Mouse (Mus musculus): ENCODE measurements at regions not wholly inside any gene's neighbourhood (a gene's known extent, or its start where the extent isn't known, plus 50 kb on each side); places are given as distances from the start of the nearest gene placed in this dataset.

- Histone ChIP-seq H3K4me3 (no peak overlapping the region), H3K36me3 (no peaks in the 10 kb centered on the region), H3K27ac (no peak overlapping the region), H3K9ac (no peak overlapping the region), H3K9me3 (replicated peaks) (no peaks in the 10 kb centered on the region), H3K4me1 (peaks cover 5% of the 10 kb centered on the region), H3K27me3 (no peaks in the 10 kb centered on the region), H3K4me2 (replicated peaks) (no peak overlapping the region)
- 63% methylated on average over 18 of the region's 18 CpGs for WGBS
- ATAC-seq (ENCODE audit: low FRiP score): no peak
These were observed 111.6 kb upstream of the Frmd6 start for GRCm38 (mm10) chr12:70713499-70714280.

DNA sequence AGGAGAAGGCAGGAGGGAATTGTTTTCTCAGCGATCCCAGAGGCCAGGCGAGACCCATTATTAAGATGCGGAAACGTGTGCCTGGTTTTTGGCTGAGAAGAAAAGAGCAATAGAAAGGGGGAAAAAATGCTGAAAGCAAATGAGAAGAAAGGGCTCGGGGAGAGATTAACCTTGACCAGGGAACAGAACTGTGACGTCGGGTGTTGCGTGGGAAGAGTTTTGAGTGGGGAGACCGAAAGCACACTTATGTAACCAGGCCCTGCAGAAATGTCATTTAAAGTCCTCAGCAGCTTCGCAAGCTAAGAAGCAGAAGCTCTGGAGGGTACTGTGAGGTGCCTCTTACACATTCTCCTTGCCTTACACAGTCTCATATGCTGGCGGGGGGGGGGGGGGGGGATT, 111.0 kb upstream of the Frmd6 start:
- H3K9ac ChIP-seq: no peak overlapping the region
- ATAC-seq (ENCODE audit: low FRiP score): no peak
- no peak overlapping the region for H3K4me3 ChIP-seq
- WGBS: 40% methylated on average over 10 of the region's 11 CpGs
- no peaks in the 10 kb centered on the region for H3K36me3 ChIP-seq
- no peaks in the 10 kb centered on the region for H3K27me3 ChIP-seq
- no peaks in the 10 kb centered on the region for H3K9me3 ChIP-seq (replicated peaks)
- peaks cover 5% of the 10 kb centered on the region for H3K4me1 ChIP-seq
- H3K27ac ChIP-seq: no peak overlapping the region
- H3K4me2 ChIP-seq (replicated peaks): no peak overlapping the region

- ATAC-seq (ENCODE audit: low FRiP score): no peak
- WGBS: 93% methylated on average over 2 of the region's 2 CpGs
These were observed 109.5 kb upstream of the Frmd6 start for GRCm38 (mm10) chr12:70715836-70716235.

GRCm38 (mm10) chr12:70718602-70719001, 106.7 kb upstream of the Frmd6 start:
- no peaks in the 10 kb centered on the region for H3K27me3 ChIP-seq
- no peak for ATAC-seq (ENCODE audit: low FRiP score)
- H3K27ac ChIP-seq: no peak overlapping the region
- peaks cover 5% of the 10 kb centered on the region for H3K4me1 ChIP-seq
- H3K4me3 ChIP-seq: no peak overlapping the region
- H3K9me3 ChIP-seq (replicated peaks): no peaks in the 10 kb centered on the region
- WGBS: 53% methylated on average over 1 of the region's 1 CpGs
- H3K4me2 ChIP-seq (replicated peaks): no peak overlapping the region
- H3K36me3 ChIP-seq: no peaks in the 10 kb centered on the region
- no peak overlapping the region for H3K9ac ChIP-seq

More at GRCm38 (mm10) chr12:70715836-70716235, 109.5 kb upstream of the Frmd6 start:
- Histone ChIP-seq H3K9me3 (replicated peaks) (no peaks in the 10 kb centered on the region), H3K4me2 (replicated peaks) (no peak overlapping the region), H3K36me3 (no peaks in the 10 kb centered on the region), H3K9ac (no peak overlapping the region), H3K27me3 (no peaks in the 10 kb centered on the region), H3K27ac (no peak overlapping the region), H3K4me3 (no peak overlapping the region), H3K4me1 (peaks cover 5% of the 10 kb centered on the region)

- no peak for ATAC-seq (ENCODE audit: low FRiP score)
- 83% methylated on average over 4 of the region's 4 CpGs for WGBS
- no peak overlapping the region for H3K4me2 ChIP-seq (replicated peaks)
- no peak overlapping the region for H3K9ac ChIP-seq
- H3K4me3 ChIP-seq: no peak overlapping the region
- no peaks in the 10 kb centered on the region for H3K9me3 ChIP-seq (replicated peaks)
- H3K27me3 ChIP-seq: no peaks in the 10 kb centered on the region
- no peak overlapping the region for H3K27ac ChIP-seq
- no peaks in the 10 kb centered on the region for H3K36me3 ChIP-seq
- H3K4me1 ChIP-seq: peaks cover 2% of the 10 kb centered on the region
These were observed 106.1 kb upstream of the Frmd6 start for GRCm38 (mm10) chr12:70719255-70719654.

GRCm38 (mm10) chr12:70720178-70720894, 105.0 kb upstream of the Frmd6 start:
- Histone ChIP-seq H3K27ac (no peak overlapping the region), H3K27me3 (no peaks in the 10 kb centered on the region), H3K4me1 (no peaks in the 10 kb centered on the region; the same call in 1 of the 2 replicates), H3K9ac (no peak overlapping the region), H3K4me2 (replicated peaks) (no peak overlapping the region), H3K9me3 (replicated peaks) (no peaks in the 10 kb centered on the region), H3K36me3 (no peaks in the 10 kb centered on the region), H3K4me3 (no peak overlapping the region)
- WGBS: 85% methylated on average over 12 of the region's 12 CpGs
- ATAC-seq (ENCODE audit: low FRiP score): no peak

GRCm38 (mm10) chr12:70725326-70725725, 100.0 kb upstream of the Frmd6 start:
- 90% methylated on average over 1 of the region's 1 CpGs for WGBS
- Histone ChIP-seq H3K9me3 (replicated peaks) (no peaks in the 10 kb centered on the region), H3K27me3 (no peaks in the 10 kb centered on the region), H3K4me3 (no peak overlapping the region), H3K36me3 (no peaks in the 10 kb centered on the region), H3K4me1 (0 out of 2 replicates have a peak, but pooled peaks cover 2% of the 10 kb centered on the region), H3K9ac (no peak overlapping the region), H3K4me2 (replicated peaks) (no peak overlapping the region), H3K27ac (no peak overlapping the region)
- ATAC-seq (ENCODE audit: low FRiP score): no peak

GRCm38 (mm10) chr12:70727496-70728259, 97.6 kb upstream of the Frmd6 start:
- WGBS: 70% methylated on average over 10 of the region's 10 CpGs
- no peaks in the 10 kb centered on the region for H3K36me3 ChIP-seq
- H3K4me1 ChIP-seq: 0 out of 2 replicates have a peak, but pooled peaks cover 2% of the 10 kb centered on the region
- H3K9ac ChIP-seq: no peak overlapping the region
- H3K4me2 ChIP-seq (replicated peaks): no peak overlapping the region
- H3K9me3 ChIP-seq (replicated peaks): no peaks in the 10 kb centered on the region
- ATAC-seq (ENCODE audit: low FRiP score): no peak
- H3K27ac ChIP-seq: no peak overlapping the region
- no peaks in the 10 kb centered on the region for H3K27me3 ChIP-seq
- H3K4me3 ChIP-seq: no peak overlapping the region

- Histone ChIP-seq H3K9ac (no peak overlapping the region), H3K36me3 (no peaks in the 10 kb centered on the region), H3K4me3 (no peak overlapping the region), H3K4me2 (replicated peaks) (no peak overlapping the region), H3K4me1 (0 out of 2 replicates have a peak, but pooled peaks cover 2% of the 10 kb centered on the region), H3K27ac (no peak overlapping the region), H3K9me3 (replicated peaks) (no peaks in the 10 kb centered on the region), H3K27me3 (no peaks in the 10 kb centered on the region)
- no peak for ATAC-seq (ENCODE audit: low FRiP score)
- 96% methylated on average over 1 of the region's 1 CpGs for WGBS
These were observed 96.9 kb upstream of the Frmd6 start for GRCm38 (mm10) chr12:70728407-70728806.

- Histone ChIP-seq H3K27ac (no peak overlapping the region), H3K9me3 (replicated peaks) (no peaks in the 10 kb centered on the region), H3K4me1 (0 out of 2 replicates have a peak, but pooled peaks cover 2% of the 10 kb centered on the region), H3K4me3 (no peak overlapping the region), H3K9ac (no peak overlapping the region), H3K27me3 (no peaks in the 10 kb centered on the region), H3K4me2 (replicated peaks) (no peak overlapping the region), H3K36me3 (no peaks in the 10 kb centered on the region)
- WGBS: 51% methylated on average over 6 of the region's 6 CpGs
- no peak for ATAC-seq (ENCODE audit: low FRiP score)
These were observed 95.4 kb upstream of the Frmd6 start for GRCm38 (mm10) chr12:70729961-70730360.

DNA sequence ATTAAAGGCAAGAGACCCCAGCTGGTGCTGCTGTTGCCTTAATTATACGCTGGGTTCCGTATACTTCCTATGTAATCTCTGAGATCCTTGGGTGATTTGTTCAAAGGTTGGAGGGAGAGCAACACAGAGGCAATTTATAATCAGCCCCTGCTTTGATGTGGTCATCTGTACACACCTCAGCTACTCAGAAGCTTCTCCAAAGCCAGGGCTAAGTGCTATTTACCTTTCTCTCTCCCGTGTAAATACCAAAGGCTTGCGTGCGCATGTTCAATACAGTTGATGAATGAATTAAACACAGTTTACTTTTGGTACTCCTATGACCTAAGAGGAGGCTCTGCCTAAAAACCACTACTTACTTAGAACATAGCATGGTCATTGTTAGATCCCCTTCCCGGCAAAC, 93.8 kb upstream of the Frmd6 start:
- WGBS: 82% methylated on average over 6 of the region's 6 CpGs
- H3K4me2 ChIP-seq (replicated peaks): no peak overlapping the region

GRCm38 (mm10) chr12:70732591-70732990, 92.7 kb upstream of the Frmd6 start:
- Histone ChIP-seq H3K27ac (no peak overlapping the region), H3K27me3 (no peaks in the 10 kb centered on the region), H3K4me1 (0 out of 2 replicates have a peak, but pooled peaks cover 2% of the 10 kb centered on the region), H3K9ac (no peak overlapping the region), H3K9me3 (replicated peaks) (no peaks in the 10 kb centered on the region), H3K36me3 (no peaks in the 10 kb centered on the region), H3K4me2 (replicated peaks) (no peak overlapping the region), H3K4me3 (no peak overlapping the region)
- no peak for ATAC-seq (ENCODE audit: low FRiP score)
- WGBS: 89% methylated on average over 3 of the region's 3 CpGs

More for the DNA sequence above, 93.8 kb upstream of the Frmd6 start:
- no peak overlapping the region for H3K9ac ChIP-seq
- H3K9me3 ChIP-seq (replicated peaks): no peaks in the 10 kb centered on the region
- H3K36me3 ChIP-seq: no peaks in the 10 kb centered on the region
- H3K4me3 ChIP-seq: no peak overlapping the region
- 0 out of 2 replicates have a peak, but pooled peaks cover 2% of the 10 kb centered on the region for H3K4me1 ChIP-seq
- H3K27me3 ChIP-seq: no peaks in the 10 kb centered on the region
- no peak for ATAC-seq (ENCODE audit: low FRiP score)
- no peak overlapping the region for H3K27ac ChIP-seq
